Mouse (Mus musculus): Measurements from ENCODE around the gene Gnai3.

GRCm38 (mm10) chr3:108189897-108190296, 44.0 kb upstream of the Gnai3 start:
- TF ChIP-seq CTCF (IDR thresholded peaks at IDR 0.05; ENCODE audit: extremely low read depth, insufficient read depth, low read length) = no peak
- TF ChIP-seq POLR2A (IDR thresholded peaks at IDR 0.05; ENCODE audit: extremely low read depth, insufficient read depth, low read length) = no peak

Data from cortical plate, adult 2 months (tissue).